Mouse (Mus musculus) liver, embryonic 14 days (tissue): ENCODE results near the gene 2610021A01Rik. TPM values are rescaled to one million over a fixed set of nuclear protein-coding genes. Genes with fewer than 3 reads are reported as not detected.

ENCODE experiments used
- polyA plus RNA-seq: library from polyadenylated mRNA; depleted of rRNA; stranded (reverse); fragments of >200 nt; gene quantifications from 2 replicates; pipeline ENCODE4 v1.2.3, GENCODE M21; 2012; rRNA removed

2610021A01Rik gene
- polyA plus RNA-seq: 3.9 and 4.0 TPM in 2 replicates

GRCm38 (mm10) chr7:41599034-41599813, at the start of gene 2610021A01Rik:
2610021A01Rik (plus strand) TSS chr7:41599230.

GRCm38 (mm10) chr7:41573562-41573961, 25.5 kb upstream of the 2610021A01Rik start, which contains the start of gene Gm6871:
Gm6871 (minus strand) TSS chr7:41573662.

GRCm38 (mm10) chr7:41632409-41633220, 33.6 kb downstream of the 2610021A01Rik start, which contains the start of gene Zfp788:
Zfp788 (plus strand) TSS chr7:41633203.

Other genes starting within 250 kb of the 2610021A01Rik start
- 2.5 and 2.9 TPM in 2 replicates for gene AI987944, start 205.9 kb upstream of the 2610021A01Rik start, polyA plus RNA-seq
- 0.02 TPM in 2 replicates for gene Vmn2r57, start 150.5 kb upstream of the 2610021A01Rik start, polyA plus RNA-seq
- gene Gm20449, start 99.8 kb upstream of the 2610021A01Rik start, polyA plus RNA-seq: 0.01 TPM in 1 of 2 replicates, not detected in the other
- 1.8 and 2.6 TPM in 2 replicates for gene AW146154, start 99.3 kb upstream of the 2610021A01Rik start, polyA plus RNA-seq
- gene Gm6871, start 25.6 kb upstream of the 2610021A01Rik start, polyA plus RNA-seq: not detected in 2 replicates
- gene Zfp788, start 34.0 kb downstream of the 2610021A01Rik start, polyA plus RNA-seq: 2.0 and 2.3 TPM in 2 replicates